Mouse (Mus musculus) thymus, adult 2 months (tissue): ENCODE measurements at regions not wholly inside any gene's neighbourhood (a gene's known extent, or its start where the extent isn't known, plus 50 kb on each side); places are given as distances from the start of the nearest gene placed in this dataset.

Source experiments
- DNase-seq: peaks from one replicate; pipeline ENCODE4 v3.0.0; 2021
- H3K27ac ChIP-seq: fragments of 200-500 bp; 2 replicates; pipeline ENCODE4 v1.5.1; 2012; ENCODE audit warnings: low read length, control low read depth; ENCODE audit not compliant: control insufficient read depth, insufficient read depth
- H3K27me3 ChIP-seq: fragments of 200-500 bp; 2 replicates; pipeline ENCODE4 v1.6.1; 2012; ENCODE audit warnings: mild to moderate bottlenecking, low read length, moderate library complexity, mixed read lengths; ENCODE audit not compliant: control insufficient read depth, insufficient read depth
- H3K36me3 ChIP-seq: fragments of 200-500 bp; 2 replicates; pipeline ENCODE4 v1.6.1; 2012; ENCODE audit warnings: mild to moderate bottlenecking, low read length, moderate library complexity; ENCODE audit not compliant: control insufficient read depth, insufficient read depth
- H3K4me1 ChIP-seq: fragments of 200-500 bp; replicated peaks from 2 replicates; pipeline ENCODE4 v1.6.1; 2012; ENCODE audit warnings: low read length; ENCODE audit not compliant: control insufficient read depth, insufficient read depth
- H3K4me3 ChIP-seq: fragments of 200-500 bp; 2 replicates; pipeline ENCODE4 v1.5.1; 2012; ENCODE audit warnings: mild to moderate bottlenecking, low read length, control low read depth, moderate library complexity; ENCODE audit not compliant: control insufficient read depth, insufficient read depth
- CTCF ChIP-seq: fragments of 200-500 bp; IDR thresholded peaks from 2 replicates; pipeline ENCODE4 v1.5.1; 2012; ENCODE audit warnings: mild to moderate bottlenecking, control low read depth, low read length, moderate library complexity, borderline replicate concordance; ENCODE audit not compliant: control insufficient read depth, poor library complexity, insufficient read depth; ENCODE audit errors: extremely low read depth
- POLR2A ChIP-seq: fragments of 200-500 bp; IDR thresholded peaks from 2 replicates; pipeline ENCODE4 v1.6.1; 2012; ENCODE audit warnings: mild to moderate bottlenecking, low read length, control low read depth, moderate library complexity; ENCODE audit not compliant: control insufficient read depth, poor library complexity, insufficient read depth; ENCODE audit errors: extremely low read depth
- WGBS: fragments of 180-500 bp; shearing (Covaris S2); methylation state at CpG from one replicate; pipeline ENCODE4 v1.1.7; 2018; 5-methylcytosine and 5-hydroxymethylcytosine counted together

DNA sequence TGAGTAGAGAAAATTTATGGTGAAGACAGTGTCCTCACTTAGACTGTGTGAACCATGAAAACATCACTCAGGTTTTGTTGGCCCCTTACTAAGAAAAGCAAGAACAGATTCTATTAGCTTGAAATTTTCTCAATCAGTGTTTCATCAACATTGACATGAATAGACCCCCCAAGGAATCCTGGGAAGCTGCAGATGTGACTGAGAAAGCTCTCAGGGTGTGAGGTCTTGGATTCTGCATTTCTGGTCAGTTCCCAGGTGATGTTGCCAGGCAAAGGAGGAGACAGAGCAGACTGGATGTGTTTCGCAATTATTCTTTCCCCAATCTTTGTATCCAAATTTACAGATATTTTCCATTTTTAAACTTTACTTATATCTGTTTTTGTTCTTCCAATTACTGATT lies 1538.1 kb upstream of the Zeb2 start:
- no peak for DNase-seq
- no peaks in the 10 kb centered on the region for H3K4me1 ChIP-seq
- H3K27ac ChIP-seq, result no peak overlapping the region
- no peaks in the 10 kb centered on the region for H3K27me3 ChIP-seq
- no peaks in the 10 kb centered on the region for H3K36me3 ChIP-seq
- whole genome bisulfite sequencing, result 93% methylated on average over 1 of the region's 1 CpGs
- H3K4me3 ChIP-seq, result no peak overlapping the region
- no peak for TF ChIP-seq CTCF
- no peak for TF ChIP-seq POLR2A

- Histone ChIP-seq H3K4me1 (no peaks in the 10 kb centered on the region), H3K27ac (no peak overlapping the region), H3K36me3 (no peaks in the 10 kb centered on the region), H3K27me3 (no peaks in the 10 kb centered on the region), H3K4me3 (no peak overlapping the region)
- TF ChIP-seq POLR2A (no peak), CTCF (no peak)
- DNase-seq, result no peak
- WGBS, result 90% methylated on average over 1 of the region's 1 CpGs
These were observed 1535.4 kb upstream of the Zeb2 start for GRCm38 (mm10) chr2:46652616-46653015.

DNA sequence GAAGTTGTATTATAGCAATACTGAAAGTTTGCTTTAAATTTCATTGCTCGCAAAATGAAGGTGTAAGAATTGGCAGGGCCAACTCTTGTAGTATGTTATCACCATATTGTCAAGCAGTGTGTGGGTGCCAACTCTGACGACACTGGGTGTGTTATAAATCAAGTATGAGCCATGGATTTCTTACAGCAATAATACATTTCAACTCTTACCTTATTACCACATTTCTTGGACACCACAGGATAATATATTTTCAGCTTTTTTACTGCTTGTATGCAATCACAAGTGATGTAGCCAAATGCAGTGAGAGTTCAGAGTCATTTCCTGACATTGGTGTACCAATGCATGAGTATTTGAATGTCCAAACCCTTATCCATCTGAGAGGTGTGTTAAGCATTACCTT lies 1529.2 kb upstream of the Zeb2 start:
- H3K4me3 ChIP-seq, result no peak overlapping the region
- WGBS, result 84% methylated on average over 2 of the region's 2 CpGs
- H3K27ac ChIP-seq, result no peak overlapping the region
- no peaks in the 10 kb centered on the region for H3K27me3 ChIP-seq
- DNase-seq, result no peak
- TF ChIP-seq CTCF (no peak), POLR2A (no peak)
- no peaks in the 10 kb centered on the region for H3K4me1 ChIP-seq
- H3K36me3 ChIP-seq, result no peaks in the 10 kb centered on the region

DNA sequence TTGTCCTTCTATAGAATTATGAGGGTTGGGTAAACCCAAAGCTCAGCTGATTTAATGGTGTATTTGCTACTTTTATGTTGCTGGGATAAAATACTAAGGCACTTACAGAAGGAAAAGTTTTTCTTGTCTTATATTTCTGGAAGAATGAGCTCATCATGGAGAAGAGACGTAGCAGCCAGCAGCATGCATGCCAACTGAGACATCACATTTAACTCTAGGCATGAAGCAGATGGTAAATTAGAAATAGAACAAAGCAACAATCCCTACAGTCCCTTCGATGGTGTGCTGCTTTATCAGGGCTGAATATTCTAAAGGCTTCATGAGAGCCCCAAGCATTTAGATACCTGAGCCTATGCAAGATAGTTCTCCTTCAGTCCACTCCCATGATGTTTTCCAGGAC lies 1492.0 kb upstream of the Zeb2 start:
- Histone ChIP-seq H3K36me3 (no peaks in the 10 kb centered on the region), H3K27me3 (no peaks in the 10 kb centered on the region), H3K4me3 (no peak overlapping the region), H3K27ac (no peak overlapping the region), H3K4me1 (no peaks in the 10 kb centered on the region)
- TF ChIP-seq CTCF, result no peak
- WGBS, result 85% methylated on average over 2 of the region's 2 CpGs
- DNase-seq, result no peak

- no peak overlapping the region for H3K4me3 ChIP-seq
- H3K4me1 ChIP-seq, result no peaks in the 10 kb centered on the region
- H3K27ac ChIP-seq, result no peak overlapping the region
- H3K36me3 ChIP-seq, result no peaks in the 10 kb centered on the region
- DNase-seq, result no peak
- TF ChIP-seq CTCF (no peak), POLR2A (no peak)
- WGBS, result 76% methylated on average over 2 of the region's 2 CpGs
- no peaks in the 10 kb centered on the region for H3K27me3 ChIP-seq
These were observed 1464.6 kb upstream of the Zeb2 start for GRCm38 (mm10) chr2:46581773-46582172.

- WGBS, result 94% methylated on average over 2 of the region's 2 CpGs
- TF ChIP-seq CTCF (no peak), POLR2A (no peak)
- Histone ChIP-seq H3K27ac (no peak overlapping the region), H3K36me3 (no peaks in the 10 kb centered on the region), H3K4me1 (no peaks in the 10 kb centered on the region), H3K4me3 (no peak overlapping the region), H3K27me3 (no peaks in the 10 kb centered on the region)
- DNase-seq, result no peak
These were observed 1453.2 kb upstream of the Zeb2 start for GRCm38 (mm10) chr2:46570416-46570815.

DNA sequence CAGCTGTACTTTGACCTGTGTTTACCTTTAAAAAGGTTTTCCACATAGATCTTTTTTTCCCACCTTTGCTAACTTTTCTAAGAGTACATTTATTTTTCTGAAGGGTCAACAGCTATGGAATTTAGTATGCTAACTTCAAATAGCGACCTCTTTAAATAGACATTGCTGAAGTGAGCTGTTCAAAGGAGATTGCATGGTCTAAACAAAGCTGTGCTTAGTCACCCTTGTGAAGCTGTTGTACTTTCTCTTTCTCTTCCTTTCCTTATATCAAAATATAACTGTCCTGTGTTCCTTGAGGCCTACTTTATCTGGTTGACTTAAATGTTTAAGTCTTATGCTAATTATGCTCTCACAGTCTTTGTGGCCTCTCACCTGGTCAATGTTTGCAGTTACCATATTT lies 1416.2 kb upstream of the Zeb2 start:
- Histone ChIP-seq H3K36me3 (no peaks in the 10 kb centered on the region), H3K27ac (no peak overlapping the region), H3K4me1 (no peaks in the 10 kb centered on the region), H3K4me3 (no peak overlapping the region), H3K27me3 (no peaks in the 10 kb centered on the region)
- 72% methylated on average over 1 of the region's 1 CpGs for WGBS
- no peak for TF ChIP-seq POLR2A
- no peak for TF ChIP-seq CTCF
- no peak for DNase-seq
